Mouse (Mus musculus) testis, adult 2 months (tissue): ENCODE data around the gene Vegfb.

Experiments
- CTCF ChIP-seq: fragments of 200-500 bp; IDR thresholded peaks from 2 replicates; pipeline ENCODE4 v1.5.1; 2012; ENCODE audit warnings: low read depth, mild to moderate bottlenecking, inconsistent platforms, low read length, moderate library complexity; ENCODE audit not compliant: control insufficient read depth, insufficient read depth, insufficient replicate concordance
- POLR2A ChIP-seq: fragments of 200-500 bp; IDR thresholded peaks from 2 replicates; pipeline ENCODE4 v1.6.1; 2012; ENCODE audit warnings: low read depth, mild to moderate bottlenecking, inconsistent platforms, low read length, moderate library complexity; ENCODE audit not compliant: control insufficient read depth

- TF ChIP-seq POLR2A, result no peak
- TF ChIP-seq CTCF, result no peak
Observed at GRCm38 (mm10) chr19:7034006-7034405, 46.6 kb upstream of the Vegfb start.
